Comparison of ENCODE assay signal across 8 mouse cellular contexts in genomic region chr10:76346589-76346988, GRCm38 (mm10). TPM values are rescaled to one million over a fixed set of nuclear protein-coding genes. Genes with fewer than 3 reads are reported as not detected.
A peak's percentile ranks its signal among the peaks of the same experiment; 100 is the strongest.
DNase-seq lines count a peak whose midpoint lies in the region.

No protein-coding gene starts in this region.

- no peaks in the 10 kb centered on the region for H3K27me3 ChIP-seq in limb, embryonic 10.5 days (ENCODE audit: low read depth, poor library complexity, severe bottlenecking)
- H3K27me3 ChIP-seq in splenic B cell, adult 2 months (ENCODE audit: control insufficient read depth, insufficient read depth, low read length, poor library complexity, severe bottlenecking): no peaks in the 10 kb centered on the region

- intact Hi-C loops in heart, postnatal 25 days (cut with DNase I): no loop called here

- peak overlapping the region; percentile 84 for H3K4me3 ChIP-seq in limb, embryonic 10.5 days

- WGBS in limb, embryonic 10.5 days: 7% methylated on average over 4 of the region's 4 CpGs

- peak; percentile 87 for DNase-seq in heart, adult 11 months
- no peak for DNase-seq in heart, postnatal 25 days (ENCODE audit: low spot score)
- DNase-seq in adipocyte (ENCODE audit: low spot score): peak; percentile 53
- DNase-seq in embryo, embryonic 10 days (ENCODE audit: low spot score): peak; percentile 76
- peak; percentile 71 for DNase-seq in heart, postnatal 4 days
- peak; percentile 66 for DNase-seq in limb, embryonic 10.5 days (ENCODE audit: low spot score)
- DNase-seq in mesoderm, embryonic 11.5 days (ENCODE audit: low read depth, low spot score): peak; percentile 74
- peak; percentile 89 for DNase-seq in splenic B cell, adult 2 months (ENCODE audit: low read depth, low spot score)

- H3K9me3 ChIP-seq in limb, embryonic 10.5 days (replicated peaks): no peaks in the 10 kb centered on the region

- peaks cover 29% of the 10 kb centered on the region for H3K4me1 ChIP-seq in limb, embryonic 10.5 days

- H3K36me3 ChIP-seq in limb, embryonic 10.5 days: peaks cover 28% of the 10 kb centered on the region
- no peaks in the 10 kb centered on the region for H3K36me3 ChIP-seq in splenic B cell, adult 2 months (ENCODE audit: control insufficient read depth, insufficient read depth, low read length, poor library complexity, severe bottlenecking)

- H3K27ac ChIP-seq in limb, embryonic 10.5 days: no peak overlapping the region

RNA-seq across cellular contexts. Expression of gene Dip2a, which starts 1.5 kb away (rescaled TPM):
- 10 to 100 TPM; 12.5 TPM for total RNA-seq in heart, postnatal 25 days (2021)
- 10 to 100 TPM; 28.4 to 31.6 TPM for total RNA-seq in heart, postnatal 4 days (2021)
- polyA plus RNA-seq in limb, embryonic 10.5 days (2016; fragmentation: Nextera tagmentation; extraction: Ambion mirVana): 5.1 and 7.6 TPM in 2 replicates
